Mouse (Mus musculus) testis, postnatal 14 days (tissue): ENCODE measurements at regions not wholly inside any gene's neighbourhood (a gene's known extent, or its start where the extent isn't known, plus 50 kb on each side); places are given as distances from the start of the nearest gene placed in this dataset.

ENCODE experiments used
- DNase-seq: peaks from one replicate; pipeline ENCODE4 v3.0.0; 2021; ENCODE audit warnings: low spot score

DNA sequence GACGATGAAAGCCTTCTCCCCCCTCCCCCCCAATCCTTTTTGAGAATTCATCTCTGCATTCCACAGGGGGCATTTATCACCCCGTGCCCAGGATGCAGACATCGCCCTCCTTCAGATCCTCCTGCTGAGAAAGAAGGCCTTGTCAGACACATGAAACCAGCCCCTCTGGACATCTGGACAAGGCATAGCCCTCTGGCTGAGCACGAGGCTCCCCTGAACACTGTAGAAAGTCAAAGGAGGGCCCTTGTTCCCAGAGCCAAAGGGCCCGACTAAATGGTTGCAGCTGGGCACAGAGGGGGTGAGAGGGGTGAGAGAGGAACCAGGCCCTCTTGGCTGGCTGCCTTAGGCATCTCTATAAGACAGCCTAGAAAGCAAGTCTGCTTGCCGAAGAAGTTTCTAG is 327.8 kb downstream of the H2al1j start:
- no peak for DNase-seq

DNA sequence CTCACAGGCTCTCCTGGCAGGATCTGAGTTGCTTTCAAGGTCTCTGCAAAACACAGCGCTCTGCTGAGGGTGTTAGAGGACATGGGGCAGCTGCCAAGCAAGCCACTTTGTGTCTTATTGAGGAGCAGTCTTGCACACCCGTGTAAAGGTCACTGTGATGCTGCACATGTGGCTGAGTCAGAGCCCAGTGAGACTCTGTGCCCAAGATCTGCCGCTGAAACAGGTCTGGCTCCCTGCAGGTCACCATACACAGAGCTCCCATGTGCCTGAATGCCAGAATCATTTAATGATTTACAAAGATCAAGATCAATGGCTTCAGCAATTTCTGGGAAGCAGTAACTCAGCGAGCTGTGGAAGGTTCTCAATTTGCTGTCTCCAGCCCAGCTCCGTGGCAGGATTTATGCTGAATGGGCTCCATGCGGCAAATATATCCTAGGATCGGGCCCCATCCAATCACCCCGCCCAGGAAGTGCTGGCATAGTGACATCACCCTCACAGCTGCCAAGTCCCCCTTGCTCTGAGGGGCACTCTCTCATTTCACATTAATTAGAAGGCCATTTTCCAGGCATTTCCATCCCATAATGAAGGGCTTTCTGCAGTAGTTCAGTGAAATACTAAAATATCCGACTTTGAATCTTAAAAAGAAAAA is 330.1 kb downstream of the H2al1j start:
- no peak for DNase-seq

- DNase-seq = peak; percentile 33
These were observed 335.7 kb downstream of the H2al1j start for GRCm38 (mm10) chrX:11663187-11663829.

- peak; percentile 41 for DNase-seq
These were observed 336.9 kb downstream of the H2al1j start for GRCm38 (mm10) chrX:11664330-11665061.

DNA sequence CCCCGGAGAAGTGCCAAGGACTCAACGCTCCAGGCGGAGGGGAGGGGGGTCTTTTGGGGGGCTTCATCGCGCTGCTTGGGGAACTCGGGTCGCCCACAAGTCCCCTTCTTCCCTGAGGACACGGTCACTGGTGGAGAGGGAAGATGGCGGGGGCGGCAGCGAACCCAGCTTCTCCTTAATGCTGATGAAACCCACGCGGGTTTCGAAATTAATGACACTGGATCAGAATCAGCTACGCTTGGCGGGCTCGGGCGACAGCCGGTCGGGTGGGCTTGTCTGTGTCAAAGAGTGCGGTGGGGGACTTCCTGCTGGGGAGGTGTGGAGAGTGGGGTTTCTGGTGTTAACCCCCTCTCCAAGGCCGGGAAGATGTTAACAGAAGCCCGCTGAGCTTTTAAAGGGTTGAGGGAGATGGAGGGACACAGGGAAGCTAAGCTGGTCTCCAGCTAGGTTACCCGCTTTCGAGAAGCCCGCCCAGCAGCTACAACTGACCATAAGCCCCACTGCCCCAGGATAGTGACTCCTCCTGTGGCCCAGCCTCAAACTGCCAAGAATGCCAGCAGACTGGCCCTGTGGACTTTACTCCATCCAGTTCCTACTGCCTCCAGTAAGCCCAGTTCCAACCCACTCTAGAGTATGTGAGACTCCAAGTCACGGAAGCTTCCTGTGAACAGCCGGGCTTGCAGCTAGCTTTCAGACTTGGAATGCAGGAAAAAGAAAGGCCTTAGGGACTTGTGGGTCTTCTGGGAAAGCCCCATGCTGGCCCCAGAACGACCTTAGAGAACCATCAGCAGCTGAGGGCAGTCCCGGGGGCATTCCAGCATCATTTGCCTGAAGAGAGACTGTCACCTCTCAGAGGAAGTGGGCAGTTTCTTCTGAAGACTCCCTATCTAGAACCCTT is 337.7 kb downstream of the H2al1j start:
- peak; percentile 3 for DNase-seq

DNA sequence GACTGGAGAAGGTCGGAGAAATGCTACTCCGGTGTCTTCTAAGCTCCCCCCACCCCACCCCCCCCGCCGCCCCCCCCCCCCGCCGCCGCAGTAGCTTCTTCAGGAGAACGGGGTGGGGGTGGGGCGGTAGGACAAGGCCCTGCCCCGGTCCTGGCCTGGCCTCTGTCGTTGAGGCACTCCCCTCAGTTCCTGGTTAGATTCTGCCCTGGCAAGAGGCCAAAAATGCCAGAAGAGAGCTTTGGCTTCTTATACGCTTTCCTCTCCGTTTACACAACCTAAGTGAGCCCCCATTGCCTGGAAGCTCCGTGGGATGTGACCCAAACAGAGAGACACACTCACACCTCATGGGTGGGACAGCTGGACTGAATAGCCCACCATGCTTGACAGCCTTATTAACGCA is 338.9 kb downstream of the H2al1j start:
- DNase-seq = peak; percentile 4

GRCm38 (mm10) chrX:11671805-11672204 is 344.2 kb downstream of the H2al1j start:
- no peak for DNase-seq

- DNase-seq = no peak
These were observed 350.5 kb downstream of the H2al1j start for GRCm38 (mm10) chrX:11678086-11678485.

GRCm38 (mm10) chrX:11681274-11681673 is 353.7 kb downstream of the H2al1j start:
- no peak for DNase-seq

- DNase-seq = no peak
These were observed 362.4 kb downstream of the H2al1j start for GRCm38 (mm10) chrX:11689989-11690405.

GRCm38 (mm10) chrX:11690446-11690845 is 362.8 kb downstream of the H2al1j start:
- DNase-seq = no peak

DNA sequence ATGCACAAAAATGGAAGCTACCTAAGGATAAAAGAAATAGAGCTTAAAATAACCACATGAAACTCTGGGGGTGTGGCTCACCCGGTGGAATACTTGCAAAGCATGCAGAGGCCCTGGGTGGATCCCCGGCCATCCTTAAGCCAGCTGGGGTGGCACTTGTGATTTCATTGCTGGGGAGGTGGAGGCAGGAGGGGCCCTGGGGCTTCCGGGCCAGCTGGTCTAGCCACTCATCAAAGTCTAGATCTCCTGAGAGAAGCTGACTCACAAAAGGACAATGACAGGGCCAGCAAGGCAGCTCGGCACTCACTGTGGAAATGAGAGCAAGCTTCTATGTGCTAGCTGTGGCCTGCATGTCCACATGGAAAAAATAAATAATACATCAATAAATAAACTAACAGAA is 363.4 kb downstream of the H2al1j start:
- DNase-seq = no peak

DNA sequence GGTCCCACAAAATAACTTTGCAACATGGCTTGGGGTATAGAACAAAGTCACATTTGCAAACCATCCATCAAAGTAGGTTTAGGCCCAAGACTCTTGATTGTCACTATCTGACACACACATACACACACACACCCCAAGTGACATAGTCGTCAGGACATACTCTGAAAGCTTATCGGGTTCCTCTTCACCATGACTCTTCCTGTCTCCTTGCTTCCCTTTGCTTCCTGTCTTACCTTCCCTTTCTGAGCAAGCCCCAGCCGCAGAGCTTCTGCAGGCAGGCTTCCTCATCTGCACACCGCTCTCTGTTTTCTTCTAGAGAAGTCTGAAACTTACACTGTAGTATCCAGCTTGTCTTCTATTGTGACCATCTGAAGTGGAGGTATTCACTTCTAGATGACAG is 368.9 kb downstream of the H2al1j start:
- DNase-seq = no peak

DNA sequence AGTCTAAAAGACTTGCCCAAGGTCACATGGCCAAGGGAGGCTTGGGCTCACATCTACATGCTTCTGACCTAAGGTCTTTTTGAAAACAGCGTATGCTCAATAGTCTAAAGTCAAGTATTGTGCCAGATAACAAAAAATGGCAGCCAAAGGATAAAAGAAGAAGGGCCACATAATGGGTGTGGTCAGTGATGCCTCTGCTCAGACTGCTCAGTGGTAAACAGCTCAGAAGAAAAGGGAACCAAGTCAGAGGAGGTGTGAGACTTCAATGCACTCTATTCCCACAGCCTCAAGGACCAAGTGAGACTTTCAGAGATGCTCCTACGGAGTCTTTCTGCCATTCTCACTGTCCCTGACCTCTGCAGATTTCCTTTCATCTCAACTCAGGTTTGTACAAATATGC is 373.5 kb downstream of the H2al1j start:
- no peak for DNase-seq

GRCm38 (mm10) chrX:11705851-11706557 is 378.4 kb downstream of the H2al1j start:
- no peak for DNase-seq

GRCm38 (mm10) chrX:11707330-11707729 is 379.7 kb downstream of the H2al1j start:
- no peak for DNase-seq

DNA sequence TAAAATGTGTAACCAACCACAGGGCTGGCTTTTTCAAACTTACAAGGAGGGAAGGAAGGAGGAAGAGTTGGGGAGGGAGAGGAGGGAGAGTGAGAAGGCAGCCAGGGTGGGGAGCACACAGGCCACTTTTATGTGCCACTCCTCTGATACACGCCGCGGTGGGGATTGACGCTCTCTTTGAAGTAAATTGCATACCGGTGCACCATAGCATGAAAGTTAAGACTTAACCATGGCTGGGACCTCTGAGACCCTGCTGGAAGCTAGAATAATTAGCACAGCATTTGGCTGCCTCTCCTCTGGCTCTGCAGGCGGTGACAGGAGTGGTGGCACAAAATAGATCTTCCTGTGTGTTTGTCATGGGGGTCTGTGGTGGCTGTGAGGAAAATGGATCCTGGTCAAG is 380.7 kb downstream of the H2al1j start:
- DNase-seq = no peak

DNA sequence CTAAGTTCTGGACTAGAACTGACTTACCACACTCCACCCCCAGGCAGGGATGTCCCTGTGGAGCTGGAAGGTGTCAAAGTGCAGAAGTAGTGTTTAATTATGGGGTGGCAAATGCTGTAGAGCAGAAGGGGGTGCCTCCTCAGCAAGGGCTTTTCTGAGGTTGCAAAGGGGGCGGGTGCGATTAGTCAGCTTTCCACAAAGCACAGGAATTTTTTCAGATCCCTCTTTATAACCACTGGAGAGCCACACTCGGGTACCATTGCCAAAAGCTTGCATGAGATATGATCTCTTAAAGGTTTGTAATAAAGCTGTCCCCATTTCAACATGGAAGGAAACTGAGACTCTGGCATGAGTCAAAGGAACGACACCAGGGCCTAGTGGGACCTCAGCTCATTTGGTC is 381.7 kb downstream of the H2al1j start:
- DNase-seq = no peak

- no peak for DNase-seq
These were observed 385.8 kb downstream of the H2al1j start for GRCm38 (mm10) chrX:11713423-11713822.

- no peak for DNase-seq
These were observed 389.2 kb downstream of the H2al1j start for GRCm38 (mm10) chrX:11716773-11717172.

GRCm38 (mm10) chrX:11718778-11719177 is 391.2 kb downstream of the H2al1j start:
- DNase-seq = no peak

GRCm38 (mm10) chrX:11720517-11720916 is 392.9 kb downstream of the H2al1j start:
- no peak for DNase-seq
